Mouse (Mus musculus): ENCODE results near the gene Lrrc8c. TPM values are rescaled to one million over a fixed set of nuclear protein-coding genes. Genes with fewer than 3 reads are reported as not detected.
A peak's percentile ranks its signal among the peaks of the same experiment; 100 is the strongest.

The Lrrc8c gene
- polyA plus RNA-seq, 2 experiments = 6.5 to 18.0 TPM

DNA sequence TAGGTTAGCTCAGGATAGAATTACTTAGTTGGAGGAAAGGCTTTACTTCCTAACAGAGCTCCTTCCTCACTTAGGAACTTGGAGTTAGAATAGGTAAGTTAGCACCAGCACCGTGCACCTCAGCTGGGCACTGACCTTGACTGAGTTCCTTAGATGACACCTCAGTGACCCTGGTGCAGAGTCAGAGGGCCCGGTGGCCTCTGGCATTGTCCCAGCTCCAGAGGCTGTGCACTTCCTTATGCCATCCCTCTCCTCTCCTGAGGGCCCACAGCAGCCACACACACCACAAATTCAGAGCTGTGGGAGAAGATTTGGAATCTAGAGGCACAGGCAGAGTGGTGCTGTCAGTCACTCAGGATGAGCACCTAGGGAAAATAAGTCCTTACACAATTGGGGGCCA is 35.6 kb upstream of the Lrrc8c start:
- no peaks in the 10 kb centered on the region for H3K9me3 ChIP-seq (ENCODE audit: control insufficient read depth, low read length)
- H3K4me3 ChIP-seq (ENCODE audit: insufficient read depth in 1 of 2, low read depth in 2 of 2, low read length in 2 of 2) = no peak overlapping the region
- ATAC-seq (ENCODE audit: insufficient read depth) (no peak), DNase-seq (ENCODE audit: low read depth in 3 of 3, low spot score in 3 of 3) (no peak)
- H3K4me1 ChIP-seq (replicated peaks; ENCODE audit: control insufficient read depth in 2 of 2, insufficient read depth in 2 of 2, low read length in 1 of 2) = no peaks in the 10 kb centered on the region
- H3K36me3 ChIP-seq (replicated peaks; ENCODE audit: control insufficient read depth, insufficient read depth, low read depth) = peaks cover 4% of the 10 kb centered on the region
- H3K9ac ChIP-seq (replicated peaks) = no peak overlapping the region
- H3K27ac ChIP-seq = no peak overlapping the region
- no peak overlapping the region for H3K4me2 ChIP-seq (ENCODE audit: low read depth)
- WGBS (ENCODE audit: insufficient replicate concordance) = 71% methylated on average over 2 of the region's 2 CpGs
- TF ChIP-seq CTCF (IDR thresholded peaks at IDR 0.05; ENCODE audit: low read depth) (no peak), EP300 (IDR thresholded peaks at IDR 0.05; ENCODE audit: low read depth) (no peak)
- no peaks in the 10 kb centered on the region for H3K27me3 ChIP-seq (ENCODE audit: control insufficient read depth, insufficient read depth, low read length)

DNA sequence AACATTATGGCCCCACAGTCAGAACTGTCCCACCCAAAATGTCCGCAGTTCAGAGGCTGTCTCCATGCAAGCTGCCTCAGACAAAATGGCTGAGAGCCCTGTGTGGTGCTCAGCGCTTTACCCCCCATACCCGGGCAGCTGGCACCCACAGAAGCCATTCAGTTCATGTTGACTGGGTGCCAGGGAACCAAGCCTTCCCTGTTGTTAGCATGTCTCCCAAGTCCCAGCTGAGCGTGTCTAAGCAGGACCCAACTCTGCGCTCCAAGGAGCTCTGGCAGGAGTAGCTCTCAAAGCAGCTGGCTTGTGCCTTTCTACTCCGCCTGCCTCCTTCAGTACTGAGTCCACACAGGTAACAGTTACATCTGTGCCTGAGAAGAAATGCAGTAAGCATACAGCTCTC is 34.9 kb upstream of the Lrrc8c start:
- Histone ChIP-seq H3K4me3 (ENCODE audit: insufficient read depth in 1 of 2, low read depth in 2 of 2, low read length in 2 of 2) (no peak overlapping the region), H3K4me1 (replicated peaks; ENCODE audit: control insufficient read depth in 2 of 2, insufficient read depth in 2 of 2, low read length in 1 of 2) (no peaks in the 10 kb centered on the region), H3K27ac (no peak overlapping the region), H3K4me2 (ENCODE audit: low read depth) (no peak overlapping the region), H3K9ac (replicated peaks) (no peak overlapping the region), H3K36me3 (replicated peaks; ENCODE audit: control insufficient read depth, insufficient read depth, low read depth) (peaks cover 4% of the 10 kb centered on the region), H3K9me3 (ENCODE audit: control insufficient read depth, low read length) (no peaks in the 10 kb centered on the region), H3K27me3 (ENCODE audit: control insufficient read depth, insufficient read depth, low read length) (no peaks in the 10 kb centered on the region)
- 83% methylated on average over 6 of the region's 6 CpGs for WGBS (ENCODE audit: insufficient replicate concordance)
- no peak for DNase-seq (ENCODE audit: low read depth in 3 of 3, low spot score in 3 of 3)
- TF ChIP-seq CTCF (IDR thresholded peaks at IDR 0.05; ENCODE audit: low read depth) = no peak
- no peak for ATAC-seq (ENCODE audit: insufficient read depth)

GRCm38 (mm10) chr5:105484891-105485290 is 34.3 kb upstream of the Lrrc8c start:
- no peak for DNase-seq (ENCODE audit: low read depth in 3 of 3, low spot score in 3 of 3)
- 87% methylated on average over 14 of the region's 14 CpGs for WGBS (ENCODE audit: insufficient replicate concordance)
- H3K4me3 ChIP-seq (ENCODE audit: insufficient read depth in 1 of 2, low read depth in 2 of 2, low read length in 2 of 2) = no peak overlapping the region
- no peak overlapping the region for H3K9ac ChIP-seq (replicated peaks)
- no peak for ATAC-seq (ENCODE audit: insufficient read depth)
- H3K27me3 ChIP-seq (ENCODE audit: control insufficient read depth, insufficient read depth, low read length) = no peaks in the 10 kb centered on the region
- H3K27ac ChIP-seq = no peak overlapping the region
- no peaks in the 10 kb centered on the region for H3K9me3 ChIP-seq (ENCODE audit: control insufficient read depth, low read length)
- peaks cover 4% of the 10 kb centered on the region for H3K36me3 ChIP-seq (replicated peaks; ENCODE audit: control insufficient read depth, insufficient read depth, low read depth)
- TF ChIP-seq CTCF (IDR thresholded peaks at IDR 0.05; ENCODE audit: low read depth) (no peak), EP300 (IDR thresholded peaks at IDR 0.05; ENCODE audit: low read depth) (no peak)
- H3K4me2 ChIP-seq (ENCODE audit: low read depth) = no peak overlapping the region
- H3K4me1 ChIP-seq (replicated peaks; ENCODE audit: control insufficient read depth in 2 of 2, insufficient read depth in 2 of 2, low read length in 1 of 2) = no peaks in the 10 kb centered on the region

GRCm38 (mm10) chr5:105490211-105490610 is 29.0 kb upstream of the Lrrc8c start:
- no peak overlapping the region for H3K9ac ChIP-seq (replicated peaks)
- no peaks in the 10 kb centered on the region for H3K27me3 ChIP-seq (ENCODE audit: control insufficient read depth, insufficient read depth, low read length)
- H3K36me3 ChIP-seq (replicated peaks; ENCODE audit: control insufficient read depth, insufficient read depth, low read depth) = no peaks in the 10 kb centered on the region; the same call in 1 of the 2 replicates
- no peaks in the 10 kb centered on the region for H3K9me3 ChIP-seq (ENCODE audit: control insufficient read depth, low read length)
- WGBS (ENCODE audit: insufficient replicate concordance) = 78% methylated on average over 5 of the region's 5 CpGs
- no peak overlapping the region for H3K4me2 ChIP-seq (ENCODE audit: low read depth)
- H3K4me3 ChIP-seq (ENCODE audit: insufficient read depth in 1 of 2, low read depth in 2 of 2, low read length in 2 of 2) = no peak overlapping the region
- H3K27ac ChIP-seq = no peak overlapping the region
- peaks cover 0 to 2% of the 10 kb centered on the region in 2 experiments; a peak in 1 of 4 replicates for H3K4me1 ChIP-seq (replicated peaks; ENCODE audit: control insufficient read depth in 2 of 2, insufficient read depth in 2 of 2, low read length in 1 of 2)
- DNase-seq (ENCODE audit: low read depth in 3 of 3, low spot score in 3 of 3) = no peak
- ATAC-seq (ENCODE audit: insufficient read depth) = no peak
- TF ChIP-seq CTCF (IDR thresholded peaks at IDR 0.05; ENCODE audit: low read depth) = no peak
- no peak for TF ChIP-seq EP300 (IDR thresholded peaks at IDR 0.05; ENCODE audit: low read depth)

DNA sequence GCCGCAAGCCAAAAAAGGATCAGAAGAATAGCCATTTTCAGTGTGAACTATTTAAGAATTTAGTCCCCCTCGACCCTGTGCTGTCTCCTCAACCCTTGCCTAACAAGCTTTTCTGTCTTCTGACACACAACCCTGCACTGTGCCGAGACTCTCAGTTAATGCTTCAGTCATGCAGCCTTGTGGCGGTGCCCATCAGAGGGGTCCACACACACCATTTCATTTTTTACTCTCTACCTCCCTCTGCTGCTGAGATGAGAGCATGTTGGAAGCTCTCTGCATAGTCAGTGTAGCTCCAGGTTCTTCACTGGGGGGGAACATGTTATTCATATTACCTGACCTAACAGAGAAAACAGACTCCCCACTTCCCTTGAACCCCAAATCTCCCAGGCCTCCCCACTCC is 27.8 kb upstream of the Lrrc8c start:
- Histone ChIP-seq H3K4me2 (ENCODE audit: low read depth) (no peak overlapping the region), H3K4me3 (ENCODE audit: insufficient read depth in 1 of 2, low read depth in 2 of 2, low read length in 2 of 2) (no peak overlapping the region), H3K27me3 (ENCODE audit: control insufficient read depth, insufficient read depth, low read length) (no peaks in the 10 kb centered on the region), H3K27ac (no peak overlapping the region), H3K36me3 (replicated peaks; ENCODE audit: control insufficient read depth, insufficient read depth, low read depth) (no peaks in the 10 kb centered on the region), H3K4me1 (replicated peaks; ENCODE audit: control insufficient read depth in 2 of 2, insufficient read depth in 2 of 2, low read length in 1 of 2) (peaks cover 0 to 6% of the 10 kb centered on the region in 2 experiments; a peak in 3 of 4 replicates), H3K9ac (replicated peaks) (no peak overlapping the region), H3K9me3 (ENCODE audit: control insufficient read depth, low read length) (no peaks in the 10 kb centered on the region)
- WGBS (ENCODE audit: insufficient replicate concordance) = 58% methylated on average over 4 of the region's 4 CpGs
- no peak for ATAC-seq (ENCODE audit: insufficient read depth)
- TF ChIP-seq CTCF (IDR thresholded peaks at IDR 0.05; ENCODE audit: low read depth) = peak; percentile 48
- TF ChIP-seq EP300 (IDR thresholded peaks at IDR 0.05; ENCODE audit: low read depth) = no peak
- DNase-seq (ENCODE audit: low read depth in 3 of 3, low spot score in 3 of 3) = no peak

Data from liver, embryonic 14.5 days (tissue).